Mouse (Mus musculus): ENCODE data around the gene Tyk2. TPM values are rescaled to one million over a fixed set of nuclear protein-coding genes. Genes with fewer than 3 reads are reported as not detected.

Tyk2 gene
- total RNA-seq, 1 experiment = 16.8 TPM

- TF ChIP-seq ZC3H11A (IDR thresholded peaks at IDR 0.05; ENCODE audit: borderline replicate concordance, low read depth, low read length) = peak; percentile 27; the same call in 1 of the 2 replicates
- no peak for TF ChIP-seq MAFK (IDR thresholded peaks at IDR 0.05; ENCODE audit: insufficient read depth, low read depth, low read length)
- no peak for TF ChIP-seq HCFC1 (IDR thresholded peaks at IDR 0.05; ENCODE audit: borderline replicate concordance, insufficient read depth, low read length)
- peak; percentile 76 for DNase-seq (ENCODE audit: low read depth, low spot score)
- no peaks in the 10 kb centered on the region for H3K9me3 ChIP-seq (ENCODE audit: control insufficient read depth, insufficient read depth, low read depth, low read length)
- no peak overlapping the region for H3K4me3 ChIP-seq (ENCODE audit: insufficient read depth in 1 of 2, low read depth in 1 of 2, low read length in 2 of 2, poor library complexity in 1 of 2, severe bottlenecking in 1 of 2)
- H3K9ac ChIP-seq (ENCODE audit: insufficient read depth, low read depth, low read length, poor library complexity, severe bottlenecking) = no peak overlapping the region
- H3K27ac ChIP-seq (ENCODE audit: insufficient read depth, low read depth, low read length, poor library complexity, severe bottlenecking) = no peak overlapping the region
- peaks cover 0 to 5% of the 10 kb centered on the region in 2 experiments; a peak in 2 of 4 replicates for H3K4me1 ChIP-seq (ENCODE audit: control insufficient read depth in 2 of 2, insufficient read depth in 2 of 2, low read length in 2 of 2, poor library complexity in 1 of 2)
- peaks cover 31% of the 10 kb centered on the region for H3K36me3 ChIP-seq (ENCODE audit: control insufficient read depth, insufficient read depth, low read length, poor library complexity, severe bottlenecking)
- in situ Hi-C loops (cut with MboI; ENCODE audit: low sequenced_read_pairs in 2 of 2, unreplicated experiment in 2 of 2) = no loop called here
These were observed 6.2 kb upstream of the Tyk2 start for GRCm38 (mm10) chr9:21137229-21137628.

- no peak for TF ChIP-seq ZNF384 (IDR thresholded peaks at IDR 0.05; ENCODE audit: low read depth, low read length)
- no peak for TF ChIP-seq ZC3H11A (IDR thresholded peaks at IDR 0.05; ENCODE audit: borderline replicate concordance, low read depth, low read length)
- TF ChIP-seq MAFK (IDR thresholded peaks at IDR 0.05; ENCODE audit: insufficient read depth, low read depth, low read length) = no peak
- no peak for DNase-seq (ENCODE audit: low read depth, low spot score)
- H3K36me3 ChIP-seq (ENCODE audit: control insufficient read depth, insufficient read depth, low read length, poor library complexity, severe bottlenecking) = peaks cover 26% of the 10 kb centered on the region
- no peak overlapping the region for H3K27ac ChIP-seq (ENCODE audit: insufficient read depth, low read depth, low read length, poor library complexity, severe bottlenecking)
- no peaks in the 10 kb centered on the region for H3K9me3 ChIP-seq (ENCODE audit: control insufficient read depth, insufficient read depth, low read depth, low read length)
- H3K4me1 ChIP-seq (ENCODE audit: control insufficient read depth in 2 of 2, insufficient read depth in 2 of 2, low read length in 2 of 2, poor library complexity in 1 of 2) = peaks cover 0 to 5% of the 10 kb centered on the region in 2 experiments; a peak in 2 of 4 replicates
- in situ Hi-C loops (cut with MboI; ENCODE audit: low sequenced_read_pairs in 2 of 2, unreplicated experiment in 2 of 2) = no loop called here
- no peak overlapping the region for H3K4me3 ChIP-seq (ENCODE audit: insufficient read depth in 1 of 2, low read depth in 1 of 2, low read length in 2 of 2, poor library complexity in 1 of 2, severe bottlenecking in 1 of 2)
- no peak overlapping the region for H3K9ac ChIP-seq (ENCODE audit: insufficient read depth, low read depth, low read length, poor library complexity, severe bottlenecking)
These were observed 5.4 kb upstream of the Tyk2 start for GRCm38 (mm10) chr9:21136401-21136800.

GRCm38 (mm10) chr9:21135941-21136381, 4.9 kb upstream of the Tyk2 start:
- TF ChIP-seq ZNF384 (IDR thresholded peaks at IDR 0.05; ENCODE audit: low read depth, low read length) = no peak
- no peak for TF ChIP-seq MAFK (IDR thresholded peaks at IDR 0.05; ENCODE audit: insufficient read depth, low read depth, low read length)
- no peak for TF ChIP-seq HCFC1 (IDR thresholded peaks at IDR 0.05; ENCODE audit: borderline replicate concordance, insufficient read depth, low read length)
- no peak for TF ChIP-seq ZC3H11A (IDR thresholded peaks at IDR 0.05; ENCODE audit: borderline replicate concordance, low read depth, low read length)
- no peak for TF ChIP-seq CHD2 (IDR thresholded peaks at IDR 0.05; ENCODE audit: low read depth, low read length)
- in situ Hi-C loops (cut with MboI; ENCODE audit: low sequenced_read_pairs in 2 of 2, unreplicated experiment in 2 of 2) = no loop called here
- H3K36me3 ChIP-seq (ENCODE audit: control insufficient read depth, insufficient read depth, low read length, poor library complexity, severe bottlenecking) = peaks cover 22% of the 10 kb centered on the region
- H3K4me3 ChIP-seq (ENCODE audit: insufficient read depth in 1 of 2, low read depth in 1 of 2, low read length in 2 of 2, poor library complexity in 1 of 2, severe bottlenecking in 1 of 2) = no peak overlapping the region
- no peaks in the 10 kb centered on the region for H3K9me3 ChIP-seq (ENCODE audit: control insufficient read depth, insufficient read depth, low read depth, low read length)
- H3K4me1 ChIP-seq (ENCODE audit: control insufficient read depth in 2 of 2, insufficient read depth in 2 of 2, low read length in 2 of 2, poor library complexity in 1 of 2) = peaks cover 0 to 5% of the 10 kb centered on the region in 2 experiments; a peak in 2 of 4 replicates
- no peak overlapping the region for H3K27ac ChIP-seq (ENCODE audit: insufficient read depth, low read depth, low read length, poor library complexity, severe bottlenecking)
- DNase-seq (ENCODE audit: low read depth, low spot score) = no peak
- no peak overlapping the region for H3K9ac ChIP-seq (ENCODE audit: insufficient read depth, low read depth, low read length, poor library complexity, severe bottlenecking)

GRCm38 (mm10) chr9:21135329-21135890, 4.4 kb upstream of the Tyk2 start:
- no peak for DNase-seq (ENCODE audit: low read depth, low spot score)
- H3K27ac ChIP-seq (ENCODE audit: insufficient read depth, low read depth, low read length, poor library complexity, severe bottlenecking) = no peak overlapping the region
- no peak overlapping the region for H3K4me3 ChIP-seq (ENCODE audit: insufficient read depth in 1 of 2, low read depth in 1 of 2, low read length in 2 of 2, poor library complexity in 1 of 2, severe bottlenecking in 1 of 2)
- peaks cover 17% of the 10 kb centered on the region for H3K36me3 ChIP-seq (ENCODE audit: control insufficient read depth, insufficient read depth, low read length, poor library complexity, severe bottlenecking)
- in situ Hi-C loops (cut with MboI; ENCODE audit: low sequenced_read_pairs in 2 of 2, unreplicated experiment in 2 of 2) = no loop called here
- H3K9me3 ChIP-seq (ENCODE audit: control insufficient read depth, insufficient read depth, low read depth, low read length) = no peaks in the 10 kb centered on the region
- peaks cover 0 to 5% of the 10 kb centered on the region in 2 experiments; a peak in 2 of 4 replicates for H3K4me1 ChIP-seq (ENCODE audit: control insufficient read depth in 2 of 2, insufficient read depth in 2 of 2, low read length in 2 of 2, poor library complexity in 1 of 2)
- TF ChIP-seq ZC3H11A (IDR thresholded peaks at IDR 0.05; ENCODE audit: borderline replicate concordance, low read depth, low read length) = no peak
- TF ChIP-seq ZNF384 (IDR thresholded peaks at IDR 0.05; ENCODE audit: low read depth, low read length) = no peak
- no peak for TF ChIP-seq CHD2 (IDR thresholded peaks at IDR 0.05; ENCODE audit: low read depth, low read length)
- no peak for TF ChIP-seq HCFC1 (IDR thresholded peaks at IDR 0.05; ENCODE audit: borderline replicate concordance, insufficient read depth, low read length)
- no peak for TF ChIP-seq MAFK (IDR thresholded peaks at IDR 0.05; ENCODE audit: insufficient read depth, low read depth, low read length)
- no peak overlapping the region for H3K9ac ChIP-seq (ENCODE audit: insufficient read depth, low read depth, low read length, poor library complexity, severe bottlenecking)
